Mouse (Mus musculus): ENCODE data around the gene Fam166b.

Gene Fam166b

GRCm38 (mm10) chr4:43428946-43429345, at the start of gene Fam166b:
Gene Fam166b, minus strand, starts transcription at chr4:43429134.
- DNase-seq (ENCODE audit: low spot score), result no peak

GRCm38 (mm10) chr4:43478534-43478858, 49.6 kb upstream of the Fam166b start:
- no peak for DNase-seq (ENCODE audit: low spot score)

DNA sequence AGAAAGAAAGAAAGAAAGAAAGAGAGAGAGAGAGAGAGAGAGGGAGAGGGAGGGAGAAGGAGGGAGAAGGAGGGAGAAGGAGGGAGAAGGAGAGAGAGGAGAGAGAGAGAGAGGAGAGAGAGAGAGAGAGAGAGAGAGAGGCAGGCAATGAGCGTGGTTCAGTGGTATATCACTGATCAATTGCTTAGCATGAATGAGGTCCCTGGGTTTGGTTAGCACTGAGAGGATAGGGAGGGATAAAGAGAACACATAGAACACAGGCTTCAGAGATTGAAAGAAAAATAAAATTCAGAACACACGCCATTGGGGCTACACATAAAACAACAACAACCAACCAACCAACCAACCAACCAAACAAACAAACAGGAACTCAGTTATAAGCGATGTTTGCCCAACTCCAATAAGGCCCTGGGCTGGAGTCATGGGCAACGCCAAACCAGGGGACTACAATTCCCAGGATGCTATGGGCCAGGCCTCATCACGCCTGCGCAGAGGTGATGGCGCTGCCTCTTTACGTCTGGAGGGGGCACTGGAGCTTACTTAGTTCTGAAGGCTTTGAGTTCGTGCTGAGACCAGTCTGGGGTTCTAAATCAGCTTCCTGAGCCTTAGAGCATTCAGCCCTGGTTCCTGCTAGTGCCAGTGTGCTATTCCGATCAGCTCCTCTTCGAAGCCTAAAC, 49.1 kb upstream of the Fam166b start:
- peak; percentile 81 for DNase-seq (ENCODE audit: low spot score)

- no peak for DNase-seq (ENCODE audit: low spot score)
These were observed 47.7 kb upstream of the Fam166b start for GRCm38 (mm10) chr4:43476604-43477003.

GRCm38 (mm10) chr4:43473636-43474035, 44.7 kb upstream of the Fam166b start:
- no peak for DNase-seq (ENCODE audit: low spot score)

DNA sequence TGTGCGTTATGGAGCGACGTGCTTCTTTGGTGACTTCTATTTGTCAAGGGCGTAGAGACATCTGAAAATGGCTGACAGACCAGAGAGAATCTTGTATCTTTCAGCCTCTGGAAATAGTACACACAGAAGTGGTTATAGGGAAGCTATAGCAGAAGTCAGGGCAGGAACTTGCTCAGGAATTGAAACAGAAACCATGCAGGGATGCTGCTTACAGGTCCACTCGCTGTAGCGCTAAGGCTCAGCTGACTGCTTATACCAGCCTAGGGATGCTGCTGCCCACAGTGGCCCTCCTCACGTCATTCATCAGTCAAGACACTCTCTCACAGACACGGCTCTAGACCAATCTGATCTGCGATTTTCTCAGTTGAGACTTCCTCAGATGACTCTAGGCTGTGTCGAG, 41.4 kb upstream of the Fam166b start:
- DNase-seq (ENCODE audit: low spot score), result no peak

- no peak for DNase-seq (ENCODE audit: low spot score)
These were observed 37.9 kb upstream of the Fam166b start for GRCm38 (mm10) chr4:43466872-43467271.

DNA sequence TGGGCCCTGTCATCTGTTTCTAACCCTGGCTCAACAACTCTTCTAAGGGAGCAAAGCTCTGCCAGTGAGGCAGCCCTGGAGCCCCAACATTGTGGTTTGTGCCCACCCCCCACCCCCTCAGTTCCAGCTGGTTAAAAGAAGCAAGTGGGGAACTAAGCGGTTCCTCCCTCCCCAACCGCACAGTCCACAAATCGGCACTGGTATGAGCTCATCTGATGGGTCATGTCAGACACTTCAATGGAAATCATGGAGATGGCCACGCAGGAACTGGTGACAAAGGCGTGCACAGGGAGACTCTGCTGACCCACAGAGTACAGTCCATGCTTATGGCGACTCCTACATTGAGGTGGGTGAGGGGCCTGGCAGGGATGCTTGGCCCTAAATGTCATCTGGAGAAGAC, 37.0 kb upstream of the Fam166b start:
- no peak for DNase-seq (ENCODE audit: low spot score)

DNA sequence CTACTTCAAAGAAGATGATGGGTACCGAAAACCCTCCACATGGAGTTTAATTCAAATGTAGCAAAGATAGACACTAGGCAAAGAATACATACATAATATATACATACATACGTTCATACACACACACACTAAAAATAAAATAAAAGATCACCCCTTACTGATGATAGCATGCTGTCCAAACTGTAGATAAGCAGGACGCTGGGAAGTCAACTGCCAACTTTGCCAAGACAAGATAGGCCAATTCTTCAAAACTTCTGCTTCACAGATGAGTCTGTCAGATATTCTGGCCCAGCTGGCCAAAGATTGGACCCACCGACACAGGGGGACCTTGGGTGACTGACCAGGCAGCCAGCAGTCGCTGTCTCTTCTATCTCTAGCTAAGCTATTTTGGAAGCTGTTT, 34.2 kb upstream of the Fam166b start:
- DNase-seq (ENCODE audit: low spot score), result no peak

DNA sequence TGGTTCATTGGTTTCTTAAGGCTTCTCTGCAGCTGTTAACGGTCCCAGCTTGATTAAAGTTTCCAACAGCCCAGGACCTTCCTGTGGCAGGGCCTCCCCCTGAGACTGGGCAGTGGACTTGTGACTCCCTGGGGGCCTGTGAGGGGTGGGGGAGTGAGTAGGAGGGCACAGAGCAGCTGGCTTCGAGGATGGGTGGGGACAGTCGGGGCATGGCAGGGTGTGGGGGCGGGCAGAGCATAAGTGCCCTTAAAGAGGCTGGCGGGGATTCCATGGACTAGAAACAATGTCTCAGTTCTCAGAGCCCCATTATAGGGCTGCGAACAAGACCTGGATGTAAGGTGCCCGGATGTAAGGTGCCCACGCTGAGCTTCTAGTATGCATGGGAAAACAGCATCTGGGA, 28.2 kb upstream of the Fam166b start:
- DNase-seq (ENCODE audit: low spot score), result no peak

DNA sequence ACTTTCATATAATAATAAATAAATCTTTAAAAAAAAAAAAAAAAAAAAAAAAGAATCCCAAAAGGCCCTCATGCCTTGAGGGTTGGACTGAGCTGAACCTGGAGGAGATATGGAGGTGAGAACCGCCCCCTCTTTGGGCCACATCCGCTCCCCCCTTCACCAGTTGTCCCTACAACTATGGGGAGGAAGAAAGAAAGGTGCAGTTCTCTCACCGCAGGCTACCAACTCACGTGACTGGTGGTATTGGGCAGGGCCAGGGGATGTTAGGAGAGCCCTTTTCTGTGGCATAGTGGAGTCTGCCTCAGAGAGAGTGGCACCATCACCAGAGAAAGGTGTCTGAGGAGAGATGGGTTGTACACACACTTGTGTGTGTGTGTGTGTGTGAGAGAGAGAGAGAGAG, 27.5 kb upstream of the Fam166b start:
- DNase-seq (ENCODE audit: low spot score), result no peak

GRCm38 (mm10) chr4:43454041-43454836, 25.3 kb upstream of the Fam166b start, which contains the start of gene Cd72:
Gene Cd72, minus strand, starts transcription at chr4:43454628.
- no peak for DNase-seq (ENCODE audit: low spot score)

GRCm38 (mm10) chr4:43453413-43453812, 24.5 kb upstream of the Fam166b start:
- no peak for DNase-seq (ENCODE audit: low spot score)

GRCm38 (mm10) chr4:43452315-43452714, 23.4 kb upstream of the Fam166b start:
- DNase-seq (ENCODE audit: low spot score), result no peak

DNA sequence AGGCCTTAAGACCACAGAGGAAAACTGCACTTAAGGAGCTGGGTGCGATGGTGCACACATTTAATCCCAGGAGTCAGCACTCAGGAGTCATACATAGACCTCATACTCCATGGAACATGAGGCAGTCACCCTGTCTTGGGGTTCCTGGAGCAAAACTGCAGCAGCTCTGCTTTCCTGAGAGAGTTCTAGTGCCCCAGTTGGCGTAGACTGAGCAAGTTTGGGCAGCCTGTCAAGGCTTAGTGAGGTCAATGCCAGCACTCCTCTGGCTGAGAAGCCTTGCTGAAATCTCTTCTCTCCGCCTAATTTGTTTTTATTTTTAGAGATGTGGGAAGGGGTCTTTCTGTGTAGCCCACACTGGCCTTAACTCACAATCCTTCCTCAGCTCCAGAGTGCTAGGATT, 19.6 kb upstream of the Fam166b start:
- DNase-seq (ENCODE audit: low spot score), result no peak

DNA sequence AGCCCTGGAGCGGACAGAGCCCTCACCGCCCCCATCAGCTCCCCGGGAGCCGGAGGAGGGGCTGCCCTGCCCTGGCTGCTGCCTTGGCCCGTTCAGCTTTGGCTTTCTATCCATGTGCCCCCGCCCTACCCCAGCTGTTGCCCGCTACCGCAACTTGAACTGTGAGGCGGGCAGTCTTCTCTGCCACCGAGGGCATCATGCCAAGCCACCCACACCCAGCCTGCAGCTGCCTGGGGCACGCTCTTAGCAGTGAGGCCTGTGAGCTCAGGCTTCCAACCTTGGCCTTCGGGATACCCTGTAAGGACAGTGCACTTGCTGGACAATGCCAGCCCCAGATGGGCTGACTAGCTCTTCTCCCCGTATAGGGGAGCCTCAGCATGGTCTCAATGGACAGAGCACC, 18.3 kb upstream of the Fam166b start:
- DNase-seq (ENCODE audit: low spot score), result no peak

DNA sequence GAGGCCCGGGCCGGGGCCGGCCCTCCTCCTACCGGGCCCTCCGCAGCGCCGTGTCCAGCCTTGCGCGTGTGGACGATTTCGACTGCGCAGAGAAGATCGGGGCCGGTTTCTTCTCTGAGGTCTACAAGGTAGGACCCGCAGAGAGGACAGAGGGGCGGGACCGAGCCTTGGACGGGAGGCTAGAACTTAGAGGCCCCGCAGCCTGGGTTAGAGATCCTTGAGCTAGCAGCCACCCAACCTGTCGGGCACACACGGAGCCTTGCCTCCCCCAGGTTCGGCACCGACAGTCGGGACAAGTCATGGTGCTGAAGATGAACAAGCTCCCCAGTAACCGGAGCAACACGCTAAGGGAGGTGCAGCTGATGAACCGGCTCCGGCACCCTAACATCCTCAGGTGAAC, 14.6 kb upstream of the Fam166b start:
- no peak for DNase-seq (ENCODE audit: low spot score)

GRCm38 (mm10) chr4:43442456-43443361, 13.8 kb upstream of the Fam166b start:
- DNase-seq (ENCODE audit: low spot score), result no peak

DNA sequence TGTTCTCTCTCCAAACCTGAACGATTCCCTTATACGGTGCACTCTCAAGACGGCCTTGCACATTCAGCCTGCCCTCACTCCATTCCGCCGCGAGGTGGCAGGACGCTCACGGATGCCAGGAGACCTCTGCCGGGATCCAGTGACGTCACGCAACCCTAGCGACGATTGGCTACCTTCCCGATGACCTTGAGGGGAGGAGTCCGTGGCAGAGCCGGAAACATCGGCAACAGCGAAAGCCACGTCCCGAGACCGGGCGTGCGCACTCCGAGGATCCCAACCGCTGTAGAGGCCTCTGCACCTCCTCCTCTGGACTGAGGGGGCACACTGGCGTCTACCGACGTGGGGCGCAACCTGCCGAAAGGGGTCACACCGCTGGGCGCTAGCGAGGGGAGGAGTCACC, 13.1 kb upstream of the Fam166b start:
- peak; percentile 98 for DNase-seq (ENCODE audit: low spot score)

- DNase-seq (ENCODE audit: low spot score), result no peak
These were observed 12.7 kb upstream of the Fam166b start, which contains the start of gene Tesk1 for GRCm38 (mm10) chr4:43441639-43442038. Gene Tesk1, plus strand, starts transcription at chr4:43441939.

GRCm38 (mm10) chr4:43432832-43433231, 3.9 kb upstream of the Fam166b start:
- DNase-seq (ENCODE audit: low spot score), result no peak

DNA sequence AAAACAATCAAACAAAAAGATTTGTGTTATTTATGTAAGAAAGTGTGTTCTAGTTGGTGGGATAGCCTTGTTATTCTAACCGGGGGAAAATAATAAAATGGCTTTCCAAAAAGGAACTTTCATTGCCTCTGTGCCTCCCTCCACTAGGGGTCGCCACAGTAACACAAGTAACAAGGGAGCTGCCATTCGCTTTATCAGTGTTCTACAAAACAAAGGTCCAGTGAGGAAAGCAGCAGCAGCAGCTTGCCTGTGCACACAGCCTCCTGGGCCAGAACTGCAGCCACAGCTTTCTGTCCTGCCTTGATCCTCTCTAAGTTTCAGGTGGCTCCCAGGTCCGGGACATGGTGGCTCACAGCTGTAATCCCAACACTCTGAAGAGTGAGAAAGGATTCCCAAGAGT, 2.8 kb upstream of the Fam166b start:
- DNase-seq (ENCODE audit: low spot score), result peak; percentile 77
